Mouse (Mus musculus) G1E (cell line): ENCODE measurements around the gene Prkar1b. TPM values are rescaled to one million over a fixed set of nuclear protein-coding genes. Genes with fewer than 3 reads are reported as not detected.

Experiments used
- ATAC-seq: 2 replicates; pipeline ENCODE4 v1.8.0; 2016; ENCODE audit warnings: mild to moderate bottlenecking; ENCODE audit not compliant: insufficient number of reproducible peaks, poor library complexity, low FRiP score, severe bottlenecking; ENCODE audit errors: extremely low read depth
- DNase-seq: peaks from one replicate; pipeline ENCODE4 v3.0.0; 2012; ENCODE audit warnings: low spot score
- H3K27me3 ChIP-seq: 2 replicates; pipeline ENCODE4 v1.6.1; 2012; ENCODE audit warnings: mild to moderate bottlenecking, low read length, inconsistent platforms; ENCODE audit not compliant: insufficient read depth
- H3K36me3 ChIP-seq: replicated peaks from 2 replicates; pipeline ENCODE3; 2012; ENCODE audit warnings: mild to moderate bottlenecking, inconsistent platforms
- H3K4me1 ChIP-seq: 2 replicates; pipeline ENCODE4 v1.6.1; 2012; ENCODE audit warnings: low read depth, low read length, inconsistent platforms, mixed read lengths; ENCODE audit not compliant: insufficient read depth
- H3K4me3 ChIP-seq: 2 replicates; pipeline ENCODE4 v1.5.1; 2012; ENCODE audit warnings: low read depth, mild to moderate bottlenecking, inconsistent platforms, low read length, moderate library complexity, mixed read lengths
- H3K9me3 ChIP-seq: replicated peaks from 2 replicates; pipeline ENCODE4 v1.6.1; 2012; ENCODE audit warnings: inconsistent platforms
- CTCF ChIP-seq: IDR thresholded peaks from 2 replicates; pipeline ENCODE4 v1.5.1; 2012; ENCODE audit warnings: low read depth, low read length, inconsistent platforms, mixed read lengths
- GATA1 ChIP-seq: IDR thresholded peaks from 2 replicates; pipeline ENCODE4 v1.6.1; 2012; ENCODE audit warnings: borderline replicate concordance, low read length, inconsistent platforms, mixed read lengths
- GATA2 ChIP-seq: IDR thresholded peaks from 2 replicates; pipeline ENCODE4 v1.6.1; 2012; ENCODE audit warnings: low read depth, low read length, inconsistent platforms, borderline replicate concordance
- POLR2AphosphoS5 ChIP-seq: IDR thresholded peaks from 2 replicates; pipeline ENCODE4 v1.6.1; 2012; ENCODE audit warnings: low read depth, low read length, inconsistent platforms; ENCODE audit not compliant: insufficient replicate concordance
- TAL1 ChIP-seq: conservative IDR thresholded peaks from 2 replicates; pipeline ENCODE4 v1.6.1; 2012; ENCODE audit warnings: low read depth, low read length, inconsistent platforms, mixed read lengths
- polyA plus RNA-seq: library from polyadenylated mRNA; stranded (reverse); fragments of >175 nt; gene quantifications from 2 replicates; pipeline ENCODE4 v1.2.3, GENCODE M21; 2012
- total RNA-seq, 2 experiments: library from RNA; stranded (forward) in 1 of 2; stranded (reverse) in 1 of 2; fragments of 200-1000 nt in 1 of 2; fragments of >200 nt in 1 of 2; fragmentation: Nextera tagmentation in 1 of 2; gene quantifications; 2 replicates each; pipeline ENCODE4 v1.2.3; 2014 to 2017

The Prkar1b gene
- total and polyA plus RNA-seq, 3 experiments: 1.3 TPM; not detected in 2

- Histone ChIP-seq H3K36me3 (no peaks in the 10 kb centered on the region), H3K27me3 (peaks cover 5% of the 10 kb centered on the region; the same call in 1 of the 2 replicates), H3K4me3 (no peak overlapping the region), H3K9me3 (peaks cover 30% of the 10 kb centered on the region), H3K4me1 (peaks cover 4% of the 10 kb centered on the region; the same call in 1 of the 2 replicates)
- no peak for TF ChIP-seq POLR2AphosphoS5
- no peak for TF ChIP-seq TAL1
- TF ChIP-seq GATA2: no peak
- no peak for TF ChIP-seq GATA1
- no peak for TF ChIP-seq CTCF
- ATAC-seq: no peak
- DNase-seq: no peak
Measured at GRCm38 (mm10) chr5:138990659-138991380, 159.0 kb downstream of the Prkar1b start.

GRCm38 (mm10) chr5:138989567-138989966 is 160.2 kb downstream of the Prkar1b start:
- no peak for ATAC-seq
- no peaks in the 10 kb centered on the region for H3K36me3 ChIP-seq
- H3K4me3 ChIP-seq: no peak overlapping the region
- H3K27me3 ChIP-seq: peaks cover 3% of the 10 kb centered on the region; the same call in 1 of the 2 replicates
- TF ChIP-seq TAL1: no peak
- no peak for TF ChIP-seq POLR2AphosphoS5
- no peak for TF ChIP-seq GATA1
- TF ChIP-seq CTCF: no peak
- TF ChIP-seq GATA2: no peak
- peaks cover 19% of the 10 kb centered on the region for H3K9me3 ChIP-seq
- no peak for DNase-seq
- H3K4me1 ChIP-seq: peaks cover 4% of the 10 kb centered on the region; the same call in 1 of the 2 replicates

GRCm38 (mm10) chr5:138988764-138989163 is 161.0 kb downstream of the Prkar1b start:
- DNase-seq: no peak
- peaks cover 3% of the 10 kb centered on the region; the same call in 1 of the 2 replicates for H3K27me3 ChIP-seq
- no peak for TF ChIP-seq CTCF
- TF ChIP-seq TAL1: no peak
- TF ChIP-seq GATA2: no peak
- TF ChIP-seq POLR2AphosphoS5: no peak
- no peak for TF ChIP-seq GATA1

DNA sequence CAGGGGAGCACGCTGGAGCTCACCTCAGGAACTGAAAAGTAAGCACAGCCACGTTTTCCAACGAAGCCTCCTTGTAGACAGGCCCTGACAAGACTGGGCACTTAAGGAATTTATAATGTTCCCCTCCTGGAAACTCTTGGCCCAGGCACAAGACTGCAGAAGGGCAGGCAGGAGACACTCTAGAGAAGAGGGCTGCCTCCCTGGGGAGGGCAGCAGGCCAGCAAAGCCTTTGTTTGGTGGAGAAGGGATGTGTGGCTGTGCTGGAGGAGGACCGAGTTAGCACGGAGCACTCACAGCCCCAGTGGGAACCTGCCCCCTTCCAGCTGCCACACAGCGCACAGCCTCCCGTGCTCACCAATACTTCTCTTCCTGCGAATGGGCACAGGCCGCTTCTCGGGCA is 161.8 kb downstream of the Prkar1b start:
- no peak overlapping the region for H3K4me3 ChIP-seq
- peaks cover 3% of the 10 kb centered on the region; the same call in 1 of the 2 replicates for H3K27me3 ChIP-seq
- DNase-seq (no peak), ATAC-seq (no peak)
- no peaks in the 10 kb centered on the region for H3K36me3 ChIP-seq
- H3K9me3 ChIP-seq: peaks cover 3% of the 10 kb centered on the region
- TF ChIP-seq GATA2: no peak
- no peak for TF ChIP-seq POLR2AphosphoS5
- no peak for TF ChIP-seq GATA1
- TF ChIP-seq CTCF: no peak
- TF ChIP-seq TAL1: no peak
- H3K4me1 ChIP-seq: peaks cover 4% of the 10 kb centered on the region; the same call in 1 of the 2 replicates

More at GRCm38 (mm10) chr5:138988764-138989163, 161.0 kb downstream of the Prkar1b start:
- peaks cover 4% of the 10 kb centered on the region; the same call in 1 of the 2 replicates for H3K4me1 ChIP-seq
- ATAC-seq: no peak
- H3K4me3 ChIP-seq: no peak overlapping the region
- H3K36me3 ChIP-seq: no peaks in the 10 kb centered on the region
- peaks cover 11% of the 10 kb centered on the region for H3K9me3 ChIP-seq

DNA sequence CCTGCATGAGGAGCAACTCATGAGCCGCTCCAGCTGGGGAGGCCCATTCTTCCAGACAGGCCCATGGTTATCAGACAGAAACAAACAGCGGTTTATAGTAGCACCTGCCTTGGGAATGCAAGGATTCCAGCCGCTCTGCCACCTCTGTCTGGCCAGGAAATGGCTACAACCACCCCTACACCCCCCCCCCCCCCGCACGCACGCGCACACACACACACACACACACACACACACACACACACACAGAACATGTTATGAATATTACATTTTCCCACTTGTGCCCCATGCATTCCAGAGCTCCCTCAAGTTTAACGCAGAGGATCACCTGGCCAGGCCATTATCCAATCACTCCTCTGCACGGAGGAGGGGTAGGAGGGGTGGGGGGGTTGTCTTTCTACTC is 167.9 kb downstream of the Prkar1b start:
- peaks cover under 1% of the 10 kb centered on the region; the same call in 1 of the 2 replicates for H3K4me1 ChIP-seq
- no peaks in the 10 kb centered on the region; the same call in 1 of the 2 replicates for H3K27me3 ChIP-seq
- no peaks in the 10 kb centered on the region for H3K9me3 ChIP-seq
- no peak overlapping the region for H3K4me3 ChIP-seq
- no peak for TF ChIP-seq CTCF
- TF ChIP-seq POLR2AphosphoS5: no peak
- no peak for TF ChIP-seq GATA2
- no peak for TF ChIP-seq TAL1
- no peak for TF ChIP-seq GATA1
- DNase-seq (no peak), ATAC-seq (no peak)
- H3K36me3 ChIP-seq: no peaks in the 10 kb centered on the region

DNA sequence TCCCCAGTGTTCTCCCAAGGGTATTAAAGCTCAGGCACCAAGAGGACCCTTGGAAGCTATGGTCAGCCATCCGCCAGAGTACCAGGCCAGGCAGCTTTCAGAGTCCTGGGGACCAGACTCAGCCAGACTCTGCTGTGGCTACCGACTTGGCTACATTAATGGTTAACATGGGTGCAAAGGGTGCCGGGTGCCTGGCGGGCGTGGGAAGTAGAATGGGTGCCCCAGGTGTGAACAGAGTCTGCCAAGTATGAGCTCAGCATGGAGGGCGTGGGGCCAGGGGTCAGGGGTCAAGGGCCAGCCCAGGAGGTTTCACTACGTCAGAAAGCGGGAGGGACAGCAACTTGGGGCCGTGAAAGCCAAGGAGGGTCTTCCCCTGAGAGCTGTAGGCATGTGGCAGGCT is 169.2 kb downstream of the Prkar1b start:
- no peaks in the 10 kb centered on the region; the same call in 1 of the 2 replicates for H3K27me3 ChIP-seq
- ATAC-seq: no peak

More for the DNA sequence above, 169.2 kb downstream of the Prkar1b start:
- no peaks in the 10 kb centered on the region for H3K4me1 ChIP-seq
- DNase-seq: no peak
- no peaks in the 10 kb centered on the region for H3K36me3 ChIP-seq
- no peak overlapping the region for H3K4me3 ChIP-seq
- TF ChIP-seq TAL1 (no peak), CTCF (no peak), POLR2AphosphoS5 (no peak), GATA1 (no peak), GATA2 (no peak)
- no peaks in the 10 kb centered on the region for H3K9me3 ChIP-seq
